ENCODE assay signal across 23 mouse cellular contexts in the genomic region with DNA sequence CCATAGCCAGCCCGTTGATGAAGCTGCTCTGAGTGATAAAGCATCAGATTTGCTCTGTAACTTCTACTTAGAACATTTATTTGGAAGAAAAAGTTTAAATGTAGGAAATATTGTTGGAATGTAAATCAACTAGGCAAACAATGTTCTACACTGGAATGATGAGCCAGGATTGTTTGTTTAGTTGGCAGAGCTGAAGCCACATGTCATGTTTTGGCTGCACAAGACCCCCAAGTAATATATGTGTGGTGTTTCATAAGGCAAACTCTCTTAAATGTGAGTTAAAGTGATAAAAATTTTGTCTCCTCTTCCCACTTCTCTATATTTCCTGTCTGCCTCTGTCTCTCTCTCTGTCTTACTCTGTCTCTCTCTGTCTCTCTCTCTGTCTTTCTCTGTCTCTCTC.
"Had no signal": no experiment of that assay in that cellular context is flagged by ENCODE, and none has a peak within 500 bp of the region (broad histone marks: within the 10 kb centered on the region; RNA-seq: fewer than 3 reads in every experiment).

No protein-coding gene starts in this region.

- H3K36me3 ChIP-seq: heart, embryonic 13.5 days; heart, embryonic 15.5 days; hindbrain, embryonic 13.5 days; hindbrain, embryonic 15.5 days; limb, embryonic 10.5 days; limb, embryonic 12.5 days had no signal

- H3K9me3 ChIP-seq: heart, embryonic 13.5 days; heart, embryonic 15.5 days; hindbrain, embryonic 13.5 days; hindbrain, embryonic 15.5 days; limb, embryonic 10.5 days; limb, embryonic 12.5 days had no signal

- DNase-seq: gastrocnemius, postnatal 14 days; gastrocnemius, postnatal 36 days; heart, adult 11 months; heart, adult 2 months; heart, postnatal 14 days; heart, postnatal 36 days; kidney, adult 18-20 months; kidney, adult 8-10 months; kidney, postnatal 10 days; kidney, postnatal 25 days; kidney, postnatal 4 days; layer of hippocampus, adult 9-11 months; liver had no signal

- H3K4me1 ChIP-seq: heart, embryonic 15.5 days; limb, embryonic 10.5 days; limb, embryonic 12.5 days had no signal

- H3K9ac ChIP-seq: heart, embryonic 13.5 days; heart, embryonic 15.5 days; hindbrain, embryonic 13.5 days; hindbrain, embryonic 15.5 days; limb, embryonic 12.5 days had no signal

- H3K4me2 ChIP-seq: heart, embryonic 11.5 days; heart, embryonic 13.5 days; heart, embryonic 15.5 days; hindbrain, embryonic 13.5 days; hindbrain, embryonic 15.5 days; limb, embryonic 12.5 days; liver, embryonic 11.5 days had no signal

- ATAC-seq: intestine, postnatal 0 days had no signal

- H3K4me3 ChIP-seq: heart, adult 2 months; heart, embryonic 13.5 days; heart, embryonic 15.5 days; hindbrain, embryonic 13.5 days; hindbrain, embryonic 15.5 days; left cerebral cortex, adult 2 months; limb, embryonic 10.5 days; limb, embryonic 12.5 days had no signal

- H3K27ac ChIP-seq: heart, adult 2 months; heart, embryonic 13.5 days; heart, embryonic 15.5 days; hindbrain, embryonic 13.5 days; hindbrain, embryonic 15.5 days; left cerebral cortex, adult 2 months; limb, embryonic 10.5 days; limb, embryonic 12.5 days had no signal

- H3K27me3 ChIP-seq: heart, embryonic 13.5 days; heart, embryonic 15.5 days; hindbrain, embryonic 13.5 days; hindbrain, embryonic 15.5 days; limb, embryonic 12.5 days had no signal
